Mouse (Mus musculus): ENCODE results near the gene Fgfr2.

The Fgfr2 gene

GRCm38 (mm10) chr7:132964395-132964794 lies 158.8 kb downstream of the Fgfr2 start:
- no peak for DNase-seq (ENCODE audit: low read depth, low spot score)
- no peaks in the 10 kb centered on the region for H3K27me3 ChIP-seq (ENCODE audit: control insufficient read depth, insufficient read depth, low read length, poor library complexity, severe bottlenecking)
- peaks cover 6% of the 10 kb centered on the region; the same call in 1 of the 2 replicates for H3K36me3 ChIP-seq (ENCODE audit: control insufficient read depth, insufficient read depth, low read length, poor library complexity, severe bottlenecking)

- Histone ChIP-seq H3K36me3 (ENCODE audit: control insufficient read depth, insufficient read depth, low read length, poor library complexity, severe bottlenecking) (peaks cover 2% of the 10 kb centered on the region; the same call in 1 of the 2 replicates), H3K27me3 (ENCODE audit: control insufficient read depth, insufficient read depth, low read length, poor library complexity, severe bottlenecking) (no peaks in the 10 kb centered on the region)
Observed at GRCm38 (mm10) chr7:132950613-132951012, 172.5 kb downstream of the Fgfr2 start.

GRCm38 (mm10) chr7:132949968-132950367 lies 173.2 kb downstream of the Fgfr2 start:
- H3K36me3 ChIP-seq (ENCODE audit: control insufficient read depth, insufficient read depth, low read length, poor library complexity, severe bottlenecking) = peaks cover 2% of the 10 kb centered on the region; the same call in 1 of the 2 replicates
- H3K27me3 ChIP-seq (ENCODE audit: control insufficient read depth, insufficient read depth, low read length, poor library complexity, severe bottlenecking) = no peaks in the 10 kb centered on the region
- no peak for DNase-seq (ENCODE audit: low read depth, low spot score)

More at GRCm38 (mm10) chr7:132950613-132951012, 172.5 kb downstream of the Fgfr2 start:
- no peak for DNase-seq (ENCODE audit: low read depth, low spot score)

GRCm38 (mm10) chr7:132940569-132940968 lies 182.6 kb downstream of the Fgfr2 start:
- DNase-seq (ENCODE audit: low read depth, low spot score) = no peak
- no peaks in the 10 kb centered on the region for H3K27me3 ChIP-seq (ENCODE audit: control insufficient read depth, insufficient read depth, low read length, poor library complexity, severe bottlenecking)
- H3K36me3 ChIP-seq (ENCODE audit: control insufficient read depth, insufficient read depth, low read length, poor library complexity, severe bottlenecking) = no peaks in the 10 kb centered on the region

GRCm38 (mm10) chr7:132939118-132939517 lies 184.0 kb downstream of the Fgfr2 start:
- no peak for DNase-seq (ENCODE audit: low read depth, low spot score)
- H3K36me3 ChIP-seq (ENCODE audit: control insufficient read depth, insufficient read depth, low read length, poor library complexity, severe bottlenecking) = no peaks in the 10 kb centered on the region

GRCm38 (mm10) chr7:132934743-132935142 lies 188.4 kb downstream of the Fgfr2 start:
- peak; percentile 13 for DNase-seq (ENCODE audit: low read depth, low spot score)
- Histone ChIP-seq H3K27me3 (ENCODE audit: control insufficient read depth, insufficient read depth, low read length, poor library complexity, severe bottlenecking) (no peaks in the 10 kb centered on the region), H3K36me3 (ENCODE audit: control insufficient read depth, insufficient read depth, low read length, poor library complexity, severe bottlenecking) (no peaks in the 10 kb centered on the region)

More at GRCm38 (mm10) chr7:132939118-132939517, 184.0 kb downstream of the Fgfr2 start:
- H3K27me3 ChIP-seq (ENCODE audit: control insufficient read depth, insufficient read depth, low read length, poor library complexity, severe bottlenecking) = no peaks in the 10 kb centered on the region

- DNase-seq (ENCODE audit: low read depth, low spot score) = no peak
- no peaks in the 10 kb centered on the region for H3K36me3 ChIP-seq (ENCODE audit: control insufficient read depth, insufficient read depth, low read length, poor library complexity, severe bottlenecking)
- H3K27me3 ChIP-seq (ENCODE audit: control insufficient read depth, insufficient read depth, low read length, poor library complexity, severe bottlenecking) = no peaks in the 10 kb centered on the region
Observed at GRCm38 (mm10) chr7:132933331-132933730, 189.8 kb downstream of the Fgfr2 start.

- DNase-seq (ENCODE audit: low read depth, low spot score) = peak; percentile 48
- Histone ChIP-seq H3K27me3 (ENCODE audit: control insufficient read depth, insufficient read depth, low read length, poor library complexity, severe bottlenecking) (no peaks in the 10 kb centered on the region), H3K36me3 (ENCODE audit: control insufficient read depth, insufficient read depth, low read length, poor library complexity, severe bottlenecking) (no peaks in the 10 kb centered on the region)
Observed at GRCm38 (mm10) chr7:132931560-132932351, 191.4 kb downstream of the Fgfr2 start.

- Histone ChIP-seq H3K27me3 (ENCODE audit: control insufficient read depth, insufficient read depth, low read length, poor library complexity, severe bottlenecking) (no peaks in the 10 kb centered on the region), H3K36me3 (ENCODE audit: control insufficient read depth, insufficient read depth, low read length, poor library complexity, severe bottlenecking) (no peaks in the 10 kb centered on the region)
- DNase-seq (ENCODE audit: low read depth, low spot score) = peak; percentile 98
Observed at GRCm38 (mm10) chr7:132930850-132931559, 192.1 kb downstream of the Fgfr2 start, which contains the start of gene Zranb1. Gene Zranb1 (plus strand): TSS chr7:132931142.

GRCm38 (mm10) chr7:132930055-132930454 lies 193.1 kb downstream of the Fgfr2 start:
- peak; percentile 20 for DNase-seq (ENCODE audit: low read depth, low spot score)
- Histone ChIP-seq H3K27me3 (ENCODE audit: control insufficient read depth, insufficient read depth, low read length, poor library complexity, severe bottlenecking) (no peaks in the 10 kb centered on the region), H3K36me3 (ENCODE audit: control insufficient read depth, insufficient read depth, low read length, poor library complexity, severe bottlenecking) (no peaks in the 10 kb centered on the region)

- Histone ChIP-seq H3K27me3 (ENCODE audit: control insufficient read depth, insufficient read depth, low read length, poor library complexity, severe bottlenecking) (no peaks in the 10 kb centered on the region), H3K36me3 (ENCODE audit: control insufficient read depth, insufficient read depth, low read length, poor library complexity, severe bottlenecking) (no peaks in the 10 kb centered on the region)
- DNase-seq (ENCODE audit: low read depth, low spot score) = no peak
Observed at GRCm38 (mm10) chr7:132927201-132927600, 195.9 kb downstream of the Fgfr2 start.

GRCm38 (mm10) chr7:132925227-132925626 lies 197.9 kb downstream of the Fgfr2 start:
- H3K27me3 ChIP-seq (ENCODE audit: control insufficient read depth, insufficient read depth, low read length, poor library complexity, severe bottlenecking) = no peaks in the 10 kb centered on the region
- no peak for DNase-seq (ENCODE audit: low read depth, low spot score)
- H3K36me3 ChIP-seq (ENCODE audit: control insufficient read depth, insufficient read depth, low read length, poor library complexity, severe bottlenecking) = no peaks in the 10 kb centered on the region

- DNase-seq (ENCODE audit: low read depth, low spot score) = no peak
- Histone ChIP-seq H3K27me3 (ENCODE audit: control insufficient read depth, insufficient read depth, low read length, poor library complexity, severe bottlenecking) (no peaks in the 10 kb centered on the region), H3K36me3 (ENCODE audit: control insufficient read depth, insufficient read depth, low read length, poor library complexity, severe bottlenecking) (no peaks in the 10 kb centered on the region)
Observed at GRCm38 (mm10) chr7:132921971-132922370, 201.2 kb downstream of the Fgfr2 start.

GRCm38 (mm10) chr7:132903796-132904195 lies 219.4 kb downstream of the Fgfr2 start:
- no peaks in the 10 kb centered on the region for H3K36me3 ChIP-seq (ENCODE audit: control insufficient read depth, insufficient read depth, low read length, poor library complexity, severe bottlenecking)
- H3K27me3 ChIP-seq (ENCODE audit: control insufficient read depth, insufficient read depth, low read length, poor library complexity, severe bottlenecking) = no peaks in the 10 kb centered on the region
- no peak for DNase-seq (ENCODE audit: low read depth, low spot score)
